Mouse (Mus musculus) C2C12 (cell line): ENCODE measurements around the gene Arpc1a. TPM values are rescaled to one million over a fixed set of nuclear protein-coding genes. Genes with fewer than 3 reads are reported as not detected.

Source experiments
- H3K27me3 ChIP-seq: one replicate; pipeline ENCODE4 v1.6.1; 2011; ENCODE audit not compliant: control insufficient read depth, insufficient read depth, insufficient read length
- H3K36me3 ChIP-seq: one replicate; pipeline ENCODE4 v1.6.1; 2011; ENCODE audit not compliant: control insufficient read depth, insufficient read depth
- H3K4me3 ChIP-seq: one replicate; pipeline ENCODE4 v1.5.1; 2011; ENCODE audit warnings: mild to moderate bottlenecking, control low read depth; ENCODE audit not compliant: poor library complexity, insufficient read depth, severe bottlenecking
- H3K79me2 ChIP-seq: one replicate; pipeline ENCODE4 v1.6.1; 2011; ENCODE audit not compliant: control insufficient read depth, insufficient read depth
- H3K79me3 ChIP-seq: one replicate; pipeline ENCODE4 v1.6.1; 2011; ENCODE audit warnings: low read depth, control low read depth
- H3ac ChIP-seq: one replicate; pipeline ENCODE3; 2011; ENCODE audit warnings: low read depth; ENCODE audit not compliant: control insufficient read depth, insufficient read length
- CEBPB ChIP-seq: IDR thresholded peaks from one replicate; pipeline ENCODE4 v1.6.1; 2011; ENCODE audit warnings: low read depth, mild to moderate bottlenecking, control low read depth, moderate library complexity
- CTCF ChIP-seq: IDR thresholded peaks from one replicate; pipeline ENCODE4 v1.5.1; 2011; ENCODE audit not compliant: control insufficient read depth, insufficient read depth, insufficient read length
- FOSL1 ChIP-seq: IDR thresholded peaks from one replicate; pipeline ENCODE4 v1.8.0; 2011; ENCODE audit warnings: mild to moderate bottlenecking, low read length; ENCODE audit not compliant: poor library complexity, insufficient read depth, severe bottlenecking
- MAX ChIP-seq: IDR thresholded peaks from one replicate; pipeline ENCODE4 v1.6.1; 2011; ENCODE audit warnings: mild to moderate bottlenecking, control low read depth
- MYOD1 ChIP-seq: IDR thresholded peaks from one replicate; pipeline ENCODE4 v1.6.1; 2011; ENCODE audit warnings: low read depth; ENCODE audit not compliant: control insufficient read depth, insufficient read length
- MYOG ChIP-seq: IDR thresholded peaks from one replicate; pipeline ENCODE4 v1.6.1; 2011; ENCODE audit not compliant: control insufficient read depth, insufficient read length; ENCODE audit errors: extremely low read depth
- USF1 ChIP-seq: IDR thresholded peaks from one replicate; pipeline ENCODE4 v1.6.1; 2011; ENCODE audit warnings: low read depth, mild to moderate bottlenecking, control low read depth, moderate library complexity
- polyA plus RNA-seq: library from polyadenylated mRNA; unstranded; fragments of >200 nt; fragmentation: generic; extraction: Trizol; gene quantifications from one replicate; pipeline ENCODE4 v1.2.1, GENCODE M21; 2012; ENCODE audit warnings: missing spikeins

The Arpc1a gene
- polyA plus RNA-seq, 1 experiment: 91.7 TPM

DNA sequence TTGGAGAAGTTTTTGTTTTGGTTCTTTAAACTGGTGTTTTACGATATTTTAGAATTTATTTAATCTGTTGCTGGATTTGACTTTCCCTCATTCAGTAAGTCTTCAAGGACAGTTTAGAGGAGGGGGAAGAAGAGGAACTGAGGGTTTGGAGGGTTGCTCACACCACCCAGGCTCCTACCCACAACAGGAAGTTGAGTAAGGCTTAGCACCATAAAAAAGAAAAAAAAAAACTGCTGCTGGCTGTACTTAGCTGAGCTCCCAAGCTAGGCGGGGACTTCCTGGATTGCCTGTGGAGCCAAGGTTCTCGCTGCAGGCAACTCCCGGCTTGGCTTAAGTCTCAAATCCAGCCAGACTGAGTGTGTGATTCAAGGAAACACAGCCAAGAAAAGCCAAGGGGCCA, 32.7 kb downstream of the Arpc1a start:
- H3K79me3 ChIP-seq: peaks cover 61% of the 10 kb centered on the region
- no peak overlapping the region for H3ac ChIP-seq
- H3K4me3 ChIP-seq: no peak overlapping the region
- H3K79me2 ChIP-seq: peaks cover 74% of the 10 kb centered on the region
- peaks cover 32% of the 10 kb centered on the region for H3K36me3 ChIP-seq
- TF ChIP-seq MYOD1 (no peak), FOSL1 (no peak), CTCF (no peak), CEBPB (peak; percentile 48), MAX (no peak), USF1 (no peak)
- H3K27me3 ChIP-seq: no peaks in the 10 kb centered on the region

DNA sequence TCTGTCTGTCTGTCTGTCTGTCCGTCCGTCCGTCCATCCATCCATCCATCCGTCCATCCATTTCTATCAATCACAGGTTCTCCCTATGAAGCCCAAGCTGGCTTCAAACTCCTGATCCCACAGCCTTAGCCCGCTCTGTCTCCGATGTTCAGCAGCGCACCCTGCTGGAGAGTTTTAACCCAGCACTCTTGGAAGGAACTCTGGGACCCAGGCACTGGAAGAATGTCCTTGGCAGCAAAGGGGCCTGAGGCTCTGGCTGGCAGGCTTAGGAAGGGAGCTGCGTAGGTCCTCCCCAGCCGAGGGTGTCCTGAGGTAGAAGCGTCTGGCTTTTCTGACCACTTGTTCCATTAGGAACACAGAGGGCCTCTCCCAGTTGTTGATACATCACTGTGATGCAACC, 33.3 kb downstream of the Arpc1a start:
- Histone ChIP-seq H3K79me3 (peaks cover 66% of the 10 kb centered on the region), H3K27me3 (no peaks in the 10 kb centered on the region), H3K79me2 (peaks cover 80% of the 10 kb centered on the region), H3K36me3 (peaks cover 37% of the 10 kb centered on the region), H3K4me3 (no peak overlapping the region), H3ac (no peak overlapping the region)
- TF ChIP-seq MYOD1 (no peak), FOSL1 (no peak), MAX (no peak), USF1 (no peak), CEBPB (no peak), CTCF (peak; percentile 27), MYOG (no peak)

DNA sequence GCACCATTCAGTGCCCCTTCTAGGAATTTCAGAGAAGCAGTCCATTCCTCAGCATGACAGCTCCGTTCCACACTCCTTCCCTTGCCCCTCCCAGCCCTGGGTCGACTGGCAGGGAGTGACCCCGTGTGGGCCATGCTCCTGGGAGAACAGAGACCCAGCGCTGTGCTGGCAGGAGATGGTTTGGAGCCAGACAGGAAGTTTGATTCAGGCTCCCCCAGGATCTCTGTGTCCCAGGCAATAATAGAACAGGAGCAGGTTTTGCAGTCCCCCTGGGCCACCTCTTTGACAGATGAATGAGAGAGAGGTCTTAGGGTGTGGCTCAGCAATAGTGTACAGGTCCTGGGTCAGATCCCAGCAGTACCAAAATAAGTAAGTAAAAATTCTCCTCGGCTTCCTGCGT, 34.4 kb downstream of the Arpc1a start:
- Histone ChIP-seq H3K79me3 (peaks cover 66% of the 10 kb centered on the region), H3K36me3 (peaks cover 47% of the 10 kb centered on the region)
- TF ChIP-seq MYOG (no peak), USF1 (no peak), MYOD1 (no peak), FOSL1 (no peak), MAX (no peak), CTCF (no peak), CEBPB (no peak)

DNA sequence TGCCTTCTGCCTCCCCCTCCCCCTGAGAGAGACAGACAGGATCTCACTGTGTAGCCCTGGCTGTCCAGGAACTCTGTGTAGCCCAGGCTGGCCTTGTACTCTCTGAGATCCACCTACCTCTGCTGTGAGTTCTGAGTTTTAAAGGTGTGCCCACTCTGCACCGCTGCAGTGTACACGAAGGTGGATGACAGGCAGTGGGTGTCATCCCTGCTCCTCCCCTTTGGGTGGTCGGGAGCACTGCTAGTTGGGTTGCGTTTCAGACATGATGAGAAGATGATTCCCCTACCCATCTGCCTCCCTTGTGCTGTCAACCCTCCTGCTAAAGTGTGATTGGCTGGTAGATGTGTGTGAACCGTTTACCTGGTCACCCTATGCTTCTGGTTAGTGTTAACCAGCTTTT, 34.8 kb downstream of the Arpc1a start:
- no peak for TF ChIP-seq FOSL1
- no peak for TF ChIP-seq MYOD1
- no peak for TF ChIP-seq USF1
- no peak for TF ChIP-seq MYOG
- no peak for TF ChIP-seq CEBPB
- TF ChIP-seq MAX: no peak
- TF ChIP-seq CTCF: no peak
- Histone ChIP-seq H3K4me3 (no peak overlapping the region), H3K27me3 (no peaks in the 10 kb centered on the region), H3K79me2 (peaks cover 88% of the 10 kb centered on the region), H3K36me3 (peaks cover 52% of the 10 kb centered on the region), H3ac (no peak overlapping the region), H3K79me3 (peaks cover 68% of the 10 kb centered on the region)

More for the DNA sequence above, 34.4 kb downstream of the Arpc1a start:
- H3K4me3 ChIP-seq: no peak overlapping the region
- H3K27me3 ChIP-seq: no peaks in the 10 kb centered on the region
- H3ac ChIP-seq: no peak overlapping the region
- H3K79me2 ChIP-seq: peaks cover 88% of the 10 kb centered on the region

DNA sequence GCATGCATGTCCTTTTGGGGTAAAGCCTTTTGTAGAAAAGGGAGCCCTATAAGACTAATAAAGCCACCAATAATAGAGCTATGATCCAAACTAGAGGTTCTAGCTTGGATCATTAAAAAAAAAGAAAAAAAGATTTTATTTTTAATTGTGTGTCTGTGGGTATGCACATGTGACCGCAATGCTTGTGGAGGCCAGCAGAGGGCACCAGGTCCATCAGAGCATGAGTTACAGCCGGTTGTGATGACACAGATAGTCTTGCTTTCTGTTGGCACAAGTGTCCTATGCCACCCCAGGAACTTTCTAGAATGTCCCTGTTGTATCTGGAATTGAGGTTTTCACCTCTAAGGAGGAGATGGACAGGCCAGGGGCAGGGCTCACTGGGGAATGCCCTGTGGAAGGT, 35.8 kb downstream of the Arpc1a start:
- Histone ChIP-seq H3K27me3 (no peaks in the 10 kb centered on the region), H3K79me3 (peaks cover 68% of the 10 kb centered on the region), H3K79me2 (peaks cover 83% of the 10 kb centered on the region), H3K36me3 (peaks cover 61% of the 10 kb centered on the region), H3ac (no peak overlapping the region), H3K4me3 (no peak overlapping the region)
- TF ChIP-seq CEBPB (no peak), MYOG (no peak), FOSL1 (no peak), USF1 (peak; percentile 52), MYOD1 (no peak), CTCF (peak; percentile 15), MAX (no peak)

DNA sequence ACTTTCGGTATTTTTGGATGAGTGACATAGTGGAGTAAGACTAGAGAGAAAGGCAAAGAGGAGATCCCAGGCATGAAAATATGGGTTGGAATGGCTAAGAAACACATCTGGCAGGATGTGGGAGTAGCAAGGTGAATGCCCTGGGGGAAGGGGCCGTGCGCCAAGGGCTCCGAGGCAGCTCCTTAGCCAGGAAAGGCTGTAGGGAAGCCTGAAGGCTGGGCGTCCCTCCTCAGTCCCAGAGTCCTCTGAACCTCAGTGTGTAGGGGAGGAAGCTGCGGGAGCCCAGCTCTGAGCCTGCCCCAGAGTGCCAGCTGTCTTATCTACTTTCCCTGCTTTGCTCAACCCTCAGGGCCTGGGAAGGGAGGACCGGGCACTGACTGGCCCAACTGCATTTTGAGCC, 37.3 kb downstream of the Arpc1a start:
- Histone ChIP-seq H3K79me2 (peaks cover 68% of the 10 kb centered on the region), H3K4me3 (no peak overlapping the region), H3K36me3 (peaks cover 72% of the 10 kb centered on the region), H3K79me3 (peaks cover 53% of the 10 kb centered on the region), H3K27me3 (no peaks in the 10 kb centered on the region), H3ac (no peak overlapping the region)
- TF ChIP-seq MYOG: no peak
- no peak for TF ChIP-seq MYOD1
